Mouse (Mus musculus): ENCODE measurements around the gene Zfyve1. TPM values are rescaled to one million over a fixed set of nuclear protein-coding genes. Genes with fewer than 3 reads are reported as not detected.

Gene Zfyve1
- polyA plus RNA-seq, 1 experiment from 2014 or later = 21.4 TPM

DNA sequence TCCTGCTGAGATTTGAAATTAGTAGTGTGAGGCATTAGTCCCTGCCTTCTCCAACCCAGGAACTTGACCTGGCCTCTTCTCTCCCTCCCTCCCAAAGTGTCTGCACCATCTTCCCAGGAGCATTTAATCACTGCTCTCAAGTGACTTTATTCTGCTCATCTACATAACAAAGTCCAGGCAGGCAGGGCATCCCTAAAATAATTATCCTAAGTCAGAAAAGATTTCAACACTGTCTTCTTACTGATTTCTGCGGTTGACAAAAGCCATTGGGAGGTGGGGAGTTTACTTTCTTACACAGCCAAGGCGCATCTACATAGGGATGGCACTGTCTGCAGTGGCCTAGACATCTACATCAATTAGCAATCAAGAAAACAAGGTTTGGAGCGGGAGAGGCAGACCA, 27.2 kb downstream of the Zfyve1 start:
- no peak overlapping the region for H3K9ac ChIP-seq (ENCODE audit: low read length)
- H3K27me3 ChIP-seq (ENCODE audit: control insufficient read depth, insufficient read depth, low read length) = no peaks in the 10 kb centered on the region
- H3K27ac ChIP-seq (ENCODE audit: low read depth, low read length) = no peak overlapping the region
- H3K4me1 ChIP-seq (ENCODE audit: control insufficient read depth, insufficient read depth, low read length) = no peaks in the 10 kb centered on the region
- H3K4me3 ChIP-seq (ENCODE audit: low read depth, low read length) = no peak overlapping the region
- no peaks in the 10 kb centered on the region for H3K9me3 ChIP-seq (ENCODE audit: control insufficient read depth, low read length)
- DNase-seq (ENCODE audit: low spot score, missing footprints) (no peak), ATAC-seq (ENCODE audit: low FRiP score) (no peak)
- WGBS = 80% methylated on average over 3 of the region's 3 CpGs
- peaks cover 19% of the 10 kb centered on the region for H3K36me3 ChIP-seq (ENCODE audit: control insufficient read depth, insufficient read depth, low read length)
- H3K4me2 ChIP-seq = no peak overlapping the region

DNA sequence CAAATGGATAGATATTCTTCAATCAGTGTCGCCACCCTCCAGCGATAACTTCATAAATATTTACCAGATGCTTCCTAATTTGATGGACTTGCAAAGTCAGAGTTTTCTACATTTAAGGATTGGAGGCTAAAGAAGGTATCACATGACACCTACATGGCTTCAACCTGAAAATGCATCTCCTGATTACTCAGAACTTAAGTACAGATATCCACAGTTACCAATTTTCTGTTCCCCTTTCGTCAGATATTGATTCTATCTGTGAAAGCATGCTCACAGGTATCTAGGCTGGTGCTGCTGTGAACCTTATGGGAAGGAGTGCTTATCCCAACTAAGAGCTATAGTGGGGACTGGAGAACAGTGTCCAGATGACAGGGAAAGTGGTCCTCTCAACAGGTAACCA, 34.4 kb downstream of the Zfyve1 start:
- Histone ChIP-seq H3K4me1 (ENCODE audit: control insufficient read depth, insufficient read depth, low read length) (no peaks in the 10 kb centered on the region; the same call in 1 of the 2 replicates), H3K36me3 (ENCODE audit: control insufficient read depth, insufficient read depth, low read length) (peaks cover 12% of the 10 kb centered on the region), H3K9me3 (ENCODE audit: control insufficient read depth, low read length) (no peaks in the 10 kb centered on the region), H3K27me3 (ENCODE audit: control insufficient read depth, insufficient read depth, low read length) (no peaks in the 10 kb centered on the region), H3K4me2 (no peak overlapping the region), H3K4me3 (ENCODE audit: low read depth, low read length) (no peak overlapping the region), H3K9ac (ENCODE audit: low read length) (no peak overlapping the region), H3K27ac (ENCODE audit: low read depth, low read length) (no peak overlapping the region)
- DNase-seq (ENCODE audit: low spot score, missing footprints) (no peak), ATAC-seq (ENCODE audit: low FRiP score) (no peak)
- whole genome bisulfite sequencing = 93% methylated on average over 3 of the region's 3 CpGs

DNA sequence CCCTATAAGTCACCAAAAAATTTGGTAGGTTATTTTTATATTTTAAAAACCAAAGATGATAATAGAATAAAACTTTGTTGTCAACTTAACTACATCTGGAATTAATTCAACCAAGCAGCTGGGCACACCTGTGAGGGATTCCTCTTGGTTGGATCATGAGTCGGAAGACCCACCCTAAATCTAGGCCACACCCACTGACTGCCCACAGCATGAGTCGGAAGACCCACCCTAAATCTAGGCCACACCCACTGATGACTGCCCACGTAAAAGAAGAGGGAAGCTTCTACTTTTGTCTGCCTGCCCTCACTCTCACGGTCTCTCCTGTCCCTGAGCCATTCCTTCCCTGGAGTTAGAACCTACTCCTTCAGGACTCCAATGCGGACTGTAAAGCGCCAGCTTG, 36.8 kb downstream of the Zfyve1 start:
- Histone ChIP-seq H3K27me3 (ENCODE audit: control insufficient read depth, insufficient read depth, low read length) (no peaks in the 10 kb centered on the region), H3K9ac (ENCODE audit: low read length) (no peak overlapping the region), H3K9me3 (ENCODE audit: control insufficient read depth, low read length) (no peaks in the 10 kb centered on the region), H3K4me1 (ENCODE audit: control insufficient read depth, insufficient read depth, low read length) (no peaks in the 10 kb centered on the region; the same call in 1 of the 2 replicates), H3K4me2 (no peak overlapping the region), H3K36me3 (ENCODE audit: control insufficient read depth, insufficient read depth, low read length) (peaks cover 16% of the 10 kb centered on the region), H3K4me3 (ENCODE audit: low read depth, low read length) (no peak overlapping the region), H3K27ac (ENCODE audit: low read depth, low read length) (no peak overlapping the region)
- ATAC-seq (ENCODE audit: low FRiP score) = no peak
- DNase-seq (ENCODE audit: low spot score, missing footprints) = no peak
- 68% methylated on average over 6 of the region's 6 CpGs for WGBS

DNA sequence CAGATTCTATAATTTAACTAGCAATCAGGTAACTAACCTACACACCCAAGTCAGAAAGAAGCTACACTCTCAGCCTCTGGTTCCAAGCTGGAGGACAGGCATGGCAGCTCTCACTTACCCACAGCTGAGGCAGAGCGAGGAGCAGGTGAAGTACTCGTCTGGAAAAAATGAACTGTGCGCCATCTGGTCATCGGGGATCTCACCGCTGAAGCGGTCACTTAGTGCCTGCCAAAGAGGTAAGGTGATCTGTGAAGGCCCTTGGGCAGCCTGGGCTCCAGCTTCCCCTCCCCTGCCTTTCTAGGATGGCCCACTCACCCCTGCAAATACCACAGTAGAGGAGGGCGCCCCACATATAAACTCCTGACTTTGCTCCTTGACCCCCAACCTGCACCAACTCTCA, 38.5 kb downstream of the Zfyve1 start:
- Histone ChIP-seq H3K4me3 (ENCODE audit: low read depth, low read length) (no peak overlapping the region), H3K27me3 (ENCODE audit: control insufficient read depth, insufficient read depth, low read length) (no peaks in the 10 kb centered on the region), H3K27ac (ENCODE audit: low read depth, low read length) (no peak overlapping the region), H3K36me3 (ENCODE audit: control insufficient read depth, insufficient read depth, low read length) (peaks cover 12% of the 10 kb centered on the region), H3K9ac (ENCODE audit: low read length) (no peak overlapping the region), H3K9me3 (ENCODE audit: control insufficient read depth, low read length) (no peaks in the 10 kb centered on the region), H3K4me2 (no peak overlapping the region), H3K4me1 (ENCODE audit: control insufficient read depth, insufficient read depth, low read length) (no peaks in the 10 kb centered on the region; the same call in 1 of the 2 replicates)
- WGBS = 93% methylated on average over 7 of the region's 7 CpGs
- ATAC-seq (ENCODE audit: low FRiP score) (no peak), DNase-seq (ENCODE audit: low spot score, missing footprints) (no peak)

DNA sequence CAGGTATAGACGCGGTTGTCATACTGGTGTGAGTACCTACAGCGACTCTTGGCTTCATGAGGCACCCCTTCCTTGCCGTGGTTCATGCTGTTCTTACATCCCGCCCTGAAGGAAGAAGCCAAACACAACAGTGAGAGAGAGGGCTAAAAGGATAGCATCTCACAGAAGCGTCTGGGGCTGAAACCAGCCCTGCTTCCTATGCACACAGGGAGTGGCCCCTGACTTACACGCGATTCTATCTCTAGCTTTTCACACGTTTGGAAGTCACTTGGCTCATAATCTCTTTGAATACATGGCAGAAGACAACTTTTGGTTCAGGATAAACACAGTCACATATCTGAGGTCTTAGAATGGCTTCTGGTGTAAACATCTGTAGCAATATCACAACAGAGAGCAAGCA, 41.4 kb downstream of the Zfyve1 start:
- H3K4me3 ChIP-seq (ENCODE audit: low read depth, low read length) = no peak overlapping the region
- H3K27ac ChIP-seq (ENCODE audit: low read depth, low read length) = no peak overlapping the region
- no peaks in the 10 kb centered on the region for H3K9me3 ChIP-seq (ENCODE audit: control insufficient read depth, low read length)
- H3K36me3 ChIP-seq (ENCODE audit: control insufficient read depth, insufficient read depth, low read length) = peaks cover 14% of the 10 kb centered on the region
- 65% methylated on average over 9 of the region's 9 CpGs for WGBS
- no peak overlapping the region for H3K9ac ChIP-seq (ENCODE audit: low read length)
- H3K4me2 ChIP-seq = no peak overlapping the region
- H3K4me1 ChIP-seq (ENCODE audit: control insufficient read depth, insufficient read depth, low read length) = no peaks in the 10 kb centered on the region
- DNase-seq (ENCODE audit: low spot score, missing footprints) (no peak), ATAC-seq (ENCODE audit: low FRiP score) (no peak)
- H3K27me3 ChIP-seq (ENCODE audit: control insufficient read depth, insufficient read depth, low read length) = no peaks in the 10 kb centered on the region

DNA sequence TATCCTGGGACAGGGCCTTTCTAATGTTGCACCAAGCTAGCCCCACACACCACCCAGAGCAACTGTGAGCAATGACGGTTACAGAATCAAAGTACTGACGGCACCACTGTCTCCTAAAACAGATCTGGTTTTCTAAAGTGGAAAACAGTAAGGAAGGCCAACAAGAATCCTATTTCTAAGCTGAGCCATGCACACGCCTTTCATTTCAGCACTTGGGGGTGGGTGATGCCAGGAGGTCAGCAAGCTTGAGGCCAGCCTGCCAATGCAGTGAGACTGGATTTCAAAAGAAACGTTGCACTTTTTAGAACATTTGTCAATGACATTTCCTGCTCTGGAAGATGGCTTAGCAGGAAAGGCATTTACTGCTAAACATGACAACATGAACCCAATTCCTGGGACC, 43.2 kb downstream of the Zfyve1 start:
- H3K4me1 ChIP-seq (ENCODE audit: control insufficient read depth, insufficient read depth, low read length) = no peaks in the 10 kb centered on the region
- peaks cover 23% of the 10 kb centered on the region for H3K36me3 ChIP-seq (ENCODE audit: control insufficient read depth, insufficient read depth, low read length)
- H3K9ac ChIP-seq (ENCODE audit: low read length) = no peak overlapping the region
- H3K4me2 ChIP-seq = no peak overlapping the region
- DNase-seq (ENCODE audit: low spot score, missing footprints) = no peak
- H3K27ac ChIP-seq (ENCODE audit: low read depth, low read length) = no peak overlapping the region
- no peaks in the 10 kb centered on the region for H3K9me3 ChIP-seq (ENCODE audit: control insufficient read depth, low read length)
- no peaks in the 10 kb centered on the region for H3K27me3 ChIP-seq (ENCODE audit: control insufficient read depth, insufficient read depth, low read length)
- 88% methylated on average over 4 of the region's 4 CpGs for WGBS
- no peak for ATAC-seq (ENCODE audit: low FRiP score)
- H3K4me3 ChIP-seq (ENCODE audit: low read depth, low read length) = no peak overlapping the region

DNA sequence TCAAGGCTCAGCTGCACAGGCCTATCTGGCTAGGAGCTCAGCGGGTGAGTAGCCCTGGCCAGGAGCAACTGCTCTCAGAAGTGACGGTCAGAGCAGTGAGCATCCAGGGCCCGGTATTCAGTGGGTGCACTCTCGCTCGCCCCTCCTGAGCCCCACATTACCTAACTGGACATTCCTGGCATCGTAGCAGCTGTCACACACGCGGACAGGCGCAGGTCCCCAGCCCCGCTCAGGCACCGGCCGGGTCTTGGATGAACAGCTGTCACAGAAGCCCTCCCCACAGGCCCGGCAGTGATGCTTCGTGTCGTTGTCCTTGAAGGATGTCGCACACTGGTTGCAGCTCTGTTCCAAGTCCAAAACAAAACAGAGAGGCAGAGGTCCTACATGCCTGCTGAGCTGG, 45.7 kb downstream of the Zfyve1 start:
- Histone ChIP-seq H3K4me3 (ENCODE audit: low read depth, low read length) (no peak overlapping the region), H3K9ac (ENCODE audit: low read length) (no peak overlapping the region), H3K9me3 (ENCODE audit: control insufficient read depth, low read length) (no peaks in the 10 kb centered on the region), H3K27ac (ENCODE audit: low read depth, low read length) (no peak overlapping the region), H3K36me3 (ENCODE audit: control insufficient read depth, insufficient read depth, low read length) (peaks cover 21% of the 10 kb centered on the region), H3K27me3 (ENCODE audit: control insufficient read depth, insufficient read depth, low read length) (no peaks in the 10 kb centered on the region), H3K4me2 (no peak overlapping the region), H3K4me1 (ENCODE audit: control insufficient read depth, insufficient read depth, low read length) (no peaks in the 10 kb centered on the region)
- WGBS = 97% methylated on average over 16 of the region's 16 CpGs
- ATAC-seq (ENCODE audit: low FRiP score) (no peak), DNase-seq (ENCODE audit: low spot score, missing footprints) (no peak)

DNA sequence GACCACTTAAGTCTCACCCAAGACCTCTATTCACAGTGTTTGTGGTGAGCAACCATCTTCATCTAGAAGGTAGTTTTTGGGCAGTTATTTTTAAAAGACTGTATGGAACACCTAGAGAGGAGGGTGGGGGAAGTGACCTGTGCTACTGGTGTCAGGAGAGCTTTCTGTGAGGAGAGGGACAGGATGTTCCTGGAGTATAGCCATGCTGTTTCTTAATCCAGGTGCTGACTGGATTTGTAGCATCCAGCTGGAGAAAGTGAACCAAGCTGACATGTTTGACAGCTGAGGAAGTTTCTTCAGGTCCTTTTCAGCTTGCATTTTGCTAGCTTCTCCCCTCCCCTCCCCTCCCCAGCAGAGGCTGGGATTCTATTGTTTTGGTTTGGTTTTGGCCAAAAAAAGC, 52.2 kb downstream of the Zfyve1 start:
- H3K36me3 ChIP-seq (ENCODE audit: control insufficient read depth, insufficient read depth, low read length) = peaks cover 12% of the 10 kb centered on the region
- DNase-seq (ENCODE audit: low spot score, missing footprints) (no peak), ATAC-seq (ENCODE audit: low FRiP score) (no peak)
- no peaks in the 10 kb centered on the region for H3K4me1 ChIP-seq (ENCODE audit: control insufficient read depth, insufficient read depth, low read length)
- no peak overlapping the region for H3K4me2 ChIP-seq
- no peaks in the 10 kb centered on the region for H3K9me3 ChIP-seq (ENCODE audit: control insufficient read depth, low read length)
- no peak overlapping the region for H3K9ac ChIP-seq (ENCODE audit: low read length)
- H3K27ac ChIP-seq (ENCODE audit: low read depth, low read length) = no peak overlapping the region
- no peaks in the 10 kb centered on the region for H3K27me3 ChIP-seq (ENCODE audit: control insufficient read depth, insufficient read depth, low read length)
- H3K4me3 ChIP-seq (ENCODE audit: low read depth, low read length) = no peak overlapping the region

DNA sequence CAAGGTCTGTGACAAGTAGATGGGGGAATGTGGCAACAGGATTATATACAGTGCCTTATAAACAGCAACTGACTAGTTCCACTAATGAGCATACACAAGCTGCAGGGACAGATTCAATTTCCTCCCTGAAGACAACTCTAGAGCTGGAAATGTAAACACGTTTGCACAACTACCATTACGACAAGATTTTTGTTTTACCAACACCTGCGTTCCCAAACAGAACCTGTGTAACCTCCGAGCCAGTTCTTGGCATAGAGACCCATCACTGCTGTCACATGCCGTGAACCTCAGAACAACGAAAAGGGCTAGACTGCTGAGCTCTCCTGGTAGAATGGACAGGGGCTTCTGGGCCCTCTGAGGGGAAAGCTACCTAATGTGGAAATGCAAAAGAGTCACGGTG, 53.0 kb downstream of the Zfyve1 start:
- H3K27ac ChIP-seq (ENCODE audit: low read depth, low read length) = no peak overlapping the region
- WGBS = 84% methylated on average over 7 of the region's 7 CpGs
- no peak overlapping the region for H3K4me3 ChIP-seq (ENCODE audit: low read depth, low read length)
- no peaks in the 10 kb centered on the region for H3K27me3 ChIP-seq (ENCODE audit: control insufficient read depth, insufficient read depth, low read length)
- DNase-seq (ENCODE audit: low spot score, missing footprints) = no peak
- no peaks in the 10 kb centered on the region for H3K4me1 ChIP-seq (ENCODE audit: control insufficient read depth, insufficient read depth, low read length)
- H3K9ac ChIP-seq (ENCODE audit: low read length) = no peak overlapping the region
- no peak for ATAC-seq (ENCODE audit: low FRiP score)
- H3K36me3 ChIP-seq (ENCODE audit: control insufficient read depth, insufficient read depth, low read length) = peaks cover 15% of the 10 kb centered on the region
- no peaks in the 10 kb centered on the region for H3K9me3 ChIP-seq (ENCODE audit: control insufficient read depth, low read length)
- H3K4me2 ChIP-seq = no peak overlapping the region

DNA sequence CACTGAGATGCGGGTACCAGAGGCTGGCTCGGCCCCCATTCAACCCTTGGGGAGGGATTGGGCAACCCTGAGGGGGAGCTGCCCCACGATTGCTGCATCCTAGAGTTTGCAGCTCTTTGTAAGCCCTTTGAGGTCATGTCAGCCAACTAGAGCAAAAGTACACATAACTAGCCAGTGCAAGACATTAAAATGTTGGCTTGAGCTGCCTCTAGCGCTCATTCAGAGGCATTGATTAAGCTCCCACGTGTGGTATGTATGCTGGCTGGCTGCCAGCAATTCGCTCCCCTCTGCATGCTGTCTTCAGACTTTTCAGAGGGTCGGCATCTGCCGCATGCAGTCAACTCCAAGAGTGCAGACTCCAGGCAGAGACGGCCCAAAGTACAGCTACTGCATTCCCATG, 61.0 kb downstream of the Zfyve1 start:
- Histone ChIP-seq H3K27me3 (ENCODE audit: control insufficient read depth, insufficient read depth, low read length) (no peaks in the 10 kb centered on the region), H3K4me1 (ENCODE audit: control insufficient read depth, insufficient read depth, low read length) (no peaks in the 10 kb centered on the region), H3K4me2 (no peak overlapping the region), H3K27ac (ENCODE audit: low read depth, low read length) (no peak overlapping the region), H3K36me3 (ENCODE audit: control insufficient read depth, insufficient read depth, low read length) (peaks cover 4% of the 10 kb centered on the region), H3K9ac (ENCODE audit: low read length) (no peak overlapping the region), H3K4me3 (ENCODE audit: low read depth, low read length) (no peak overlapping the region), H3K9me3 (ENCODE audit: control insufficient read depth, low read length) (no peaks in the 10 kb centered on the region)
- DNase-seq (ENCODE audit: low spot score, missing footprints) (no peak), ATAC-seq (ENCODE audit: low FRiP score) (no peak)
- WGBS = 85% methylated on average over 9 of the region's 9 CpGs

Measured in midbrain, embryonic 11.5 days (tissue).